Mouse (Mus musculus) cerebellum, postnatal 36 days (tissue): Measurements from ENCODE around the gene Noc3l.
A peak's percentile ranks its signal among the peaks of the same experiment; 100 is the strongest.

Experiments
- DNase-seq, 2 experiments: peaks; one replicate each; pipeline ENCODE4 v3.0.0; 2021 to 2022; ENCODE audit warnings: mixed read lengths in 2 of 2

Noc3l gene

DNA sequence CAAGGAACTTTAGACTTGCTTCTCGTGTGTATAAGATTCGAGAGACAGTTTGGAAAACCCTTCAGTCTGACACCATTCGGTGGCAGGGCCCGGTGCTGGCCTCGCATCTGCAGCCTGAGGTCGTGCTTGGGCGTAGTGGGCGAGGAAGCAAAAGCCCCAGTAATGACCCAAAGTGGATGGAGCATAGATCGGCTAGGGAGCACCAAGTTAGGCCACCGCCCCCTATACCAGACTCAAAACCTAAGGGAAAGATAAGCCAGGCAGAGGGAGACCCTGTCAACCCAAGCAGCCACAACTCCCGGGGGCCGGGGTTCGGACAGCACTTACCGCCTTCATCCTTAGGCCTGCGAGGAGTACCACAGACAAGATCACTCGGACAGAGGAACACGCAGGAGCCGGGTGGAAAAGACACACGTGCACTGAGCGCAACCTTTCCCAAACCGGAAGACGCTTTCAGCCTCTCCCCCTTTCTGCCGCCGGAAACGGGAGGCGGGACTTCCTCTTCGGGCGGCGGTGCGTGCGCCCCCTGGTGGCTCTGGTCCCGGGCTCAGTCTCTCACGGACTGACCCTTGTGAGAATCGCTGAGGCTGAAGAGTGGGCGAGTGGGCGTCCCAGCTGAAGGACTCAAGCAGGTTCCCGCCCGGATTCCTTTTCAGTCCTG, at the start of gene Noc3l:
Gene Noc3l, minus strand, starts transcription at position 472 of the 661 bp plus-strand sequence.
- DNase-seq: peak; percentile 94 to 95

DNA sequence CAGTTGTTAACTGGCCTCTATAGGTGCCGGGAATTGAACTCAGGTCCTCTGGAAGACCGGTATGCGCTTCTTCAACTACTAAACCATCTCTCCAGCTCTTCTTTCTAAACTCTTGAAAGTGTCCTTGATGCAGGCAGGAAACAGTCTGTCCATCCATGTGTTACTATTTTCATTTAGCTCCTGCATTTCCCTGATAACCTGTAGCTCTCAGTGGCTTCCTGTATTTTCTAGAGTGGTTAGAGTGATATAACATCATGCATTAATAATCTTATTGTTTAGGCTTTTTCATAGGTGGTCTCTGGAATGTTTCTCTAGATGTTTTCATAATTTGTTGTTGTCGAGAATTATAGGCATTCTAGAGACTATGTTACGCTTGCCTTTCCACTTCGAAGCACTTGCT, 43.5 kb upstream of the Noc3l start:
- no peak for DNase-seq

DNA sequence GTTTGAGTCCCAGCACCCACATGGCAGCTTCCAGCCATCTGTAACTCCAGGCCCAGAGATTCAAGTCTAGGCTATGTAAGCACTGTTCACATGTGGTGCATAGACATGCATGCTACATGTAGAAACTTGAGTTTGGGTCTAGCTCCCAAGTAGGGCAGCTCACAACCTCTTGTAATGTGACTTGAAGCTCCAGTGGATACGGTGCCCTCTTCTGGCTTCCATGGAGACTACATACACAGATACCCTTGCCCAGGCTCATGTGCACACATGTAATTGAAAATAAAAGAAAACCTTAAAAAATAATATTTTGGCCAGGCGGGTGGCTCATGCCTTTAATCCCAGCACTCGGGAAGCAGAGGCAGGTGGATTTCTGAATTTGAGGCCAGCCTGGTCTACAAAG, 39.2 kb upstream of the Noc3l start:
- no peak for DNase-seq

DNA sequence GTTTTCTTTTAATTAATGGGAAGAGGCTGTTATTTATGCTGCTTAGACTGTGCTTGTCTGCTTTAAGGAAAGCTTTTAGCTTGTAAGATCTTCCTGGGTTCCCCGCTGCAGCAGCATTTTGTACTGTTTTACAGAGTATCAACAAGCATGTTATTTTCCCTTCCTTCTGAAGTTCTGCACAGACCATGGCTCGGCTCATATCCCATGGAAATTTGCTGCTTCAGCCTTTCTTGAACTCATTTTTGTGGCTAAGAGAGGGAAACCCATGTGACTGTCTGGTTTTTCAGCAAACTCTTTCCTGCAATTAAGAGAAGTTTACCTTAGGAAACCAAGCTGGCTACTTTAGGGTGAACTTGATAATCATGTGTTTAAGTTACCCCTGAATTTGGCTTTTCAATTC, 27.3 kb upstream of the Noc3l start:
- no peak for DNase-seq

DNA sequence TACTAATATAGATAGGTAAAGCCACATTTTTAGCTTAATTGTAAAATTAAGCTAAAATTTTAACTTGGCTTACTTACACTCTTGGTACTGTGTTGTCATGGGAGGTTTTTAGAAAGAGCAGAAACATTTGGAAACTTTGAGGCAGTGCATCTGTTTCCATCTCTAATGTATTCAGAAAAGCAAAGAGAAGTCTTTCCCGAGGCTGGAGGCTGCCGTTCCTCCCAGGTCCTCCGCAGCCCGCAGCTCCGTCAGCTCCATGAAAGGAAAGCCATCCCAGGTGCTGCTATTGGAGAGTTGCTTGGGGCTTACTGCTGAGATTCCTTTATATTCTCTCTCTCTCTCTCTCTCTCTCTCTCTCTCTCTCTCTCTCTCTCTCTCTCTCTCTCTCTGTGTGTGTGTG, 25.8 kb upstream of the Noc3l start:
- no peak for DNase-seq

DNA sequence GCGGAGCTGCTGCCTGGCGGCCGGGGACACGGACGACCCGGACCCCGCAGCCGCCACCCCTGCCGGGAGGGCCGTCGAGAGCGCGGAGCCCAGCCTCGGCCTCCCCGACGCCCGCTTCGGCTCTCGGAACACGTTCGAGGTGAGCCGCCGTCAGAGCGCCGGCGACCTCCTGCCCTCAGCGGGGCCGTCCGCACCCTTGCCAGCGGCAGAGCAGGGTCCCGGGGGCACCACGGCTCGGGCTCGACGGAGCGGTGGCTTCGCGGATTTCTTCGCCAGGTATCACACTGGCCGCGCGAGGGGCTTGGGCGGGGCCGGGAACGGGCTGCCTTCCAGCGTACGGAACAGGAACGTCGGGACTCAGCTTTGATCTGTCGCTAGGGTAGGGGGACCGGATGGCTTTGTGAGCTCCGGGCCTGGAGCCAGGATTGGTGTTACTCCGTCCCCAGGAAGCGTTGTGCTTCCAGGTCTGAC, 18.2 kb upstream of the Noc3l start:
- DNase-seq: peak; percentile 37 to 51

DNA sequence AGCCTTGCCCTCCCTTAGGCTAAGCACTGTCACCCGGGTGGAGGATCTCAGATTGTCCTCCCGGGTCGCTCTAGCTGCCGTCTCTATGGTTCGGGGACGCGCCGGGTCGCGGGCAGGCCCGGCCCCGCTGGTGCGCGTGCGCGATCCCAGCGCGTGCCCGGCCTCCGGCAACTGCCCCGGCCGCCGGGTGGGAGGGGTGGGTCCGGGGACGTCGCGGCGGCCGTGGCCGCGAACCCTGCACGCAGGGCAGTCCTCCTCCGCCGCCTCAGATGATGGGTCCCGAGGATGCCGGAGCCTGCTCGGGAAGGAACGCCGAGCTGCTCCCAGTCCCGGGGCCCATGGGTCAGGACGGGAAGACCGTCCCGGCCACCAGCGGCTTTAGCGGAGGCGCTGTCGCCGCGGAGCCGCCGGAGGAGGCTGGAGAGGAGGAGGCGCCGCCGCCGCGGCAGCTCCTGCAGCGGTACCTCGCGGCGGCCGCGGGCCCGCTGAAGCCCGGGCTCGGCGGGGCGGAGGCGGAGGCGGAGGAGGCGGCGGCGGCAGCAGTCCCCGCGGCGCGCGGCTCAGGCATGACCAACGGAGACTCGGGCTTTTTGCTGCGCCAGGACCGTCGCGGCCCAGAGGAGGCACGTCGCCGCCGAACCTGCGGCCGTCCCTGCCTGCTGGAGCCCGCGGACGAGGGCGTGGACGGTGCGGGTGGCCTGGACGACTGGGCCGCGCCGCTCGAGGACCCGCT, 17.6 kb upstream of the Noc3l start, which contains the start of gene Tbc1d12:
Gene Tbc1d12, plus strand, starts transcription at position 142 of the 733 bp plus-strand sequence.
- DNase-seq: peak; percentile 91 to 95

DNA sequence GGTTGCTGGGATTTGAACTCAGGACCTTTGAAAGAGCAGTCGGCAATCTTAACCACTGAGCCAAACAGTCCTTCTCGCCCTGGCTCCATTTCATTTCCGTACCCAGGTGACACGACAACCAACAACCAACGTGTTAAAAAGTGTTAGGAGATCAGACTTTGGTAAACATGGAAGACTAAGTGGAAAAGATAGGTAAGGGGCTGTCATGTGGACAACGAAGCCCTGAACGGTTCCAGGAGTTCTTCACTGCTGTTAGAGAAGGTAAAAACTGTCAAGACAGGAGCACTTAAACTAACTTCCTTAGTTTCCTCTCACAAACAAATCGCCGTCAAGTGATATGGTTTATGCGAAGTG, 17.0 kb upstream of the Noc3l start:
- DNase-seq: no peak

DNA sequence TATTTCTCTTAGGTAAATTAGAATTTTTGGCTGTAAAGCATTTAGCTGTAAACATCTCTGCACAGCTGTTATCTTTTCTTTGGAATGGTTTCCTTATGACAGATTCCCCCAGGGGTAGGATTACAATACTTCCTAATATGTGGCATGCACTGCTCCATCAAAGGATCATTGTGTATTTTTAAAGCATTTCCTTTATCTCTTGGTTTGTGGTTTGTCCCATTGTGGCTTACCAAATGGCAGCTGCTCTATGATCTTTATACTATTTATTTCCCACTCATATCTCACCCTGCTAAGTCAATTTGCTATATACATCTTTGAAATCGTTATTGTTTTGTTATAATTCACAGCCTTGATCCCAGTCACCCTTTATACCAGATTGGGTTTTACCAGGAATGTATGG, 14.2 kb upstream of the Noc3l start:
- DNase-seq: no peak

DNA sequence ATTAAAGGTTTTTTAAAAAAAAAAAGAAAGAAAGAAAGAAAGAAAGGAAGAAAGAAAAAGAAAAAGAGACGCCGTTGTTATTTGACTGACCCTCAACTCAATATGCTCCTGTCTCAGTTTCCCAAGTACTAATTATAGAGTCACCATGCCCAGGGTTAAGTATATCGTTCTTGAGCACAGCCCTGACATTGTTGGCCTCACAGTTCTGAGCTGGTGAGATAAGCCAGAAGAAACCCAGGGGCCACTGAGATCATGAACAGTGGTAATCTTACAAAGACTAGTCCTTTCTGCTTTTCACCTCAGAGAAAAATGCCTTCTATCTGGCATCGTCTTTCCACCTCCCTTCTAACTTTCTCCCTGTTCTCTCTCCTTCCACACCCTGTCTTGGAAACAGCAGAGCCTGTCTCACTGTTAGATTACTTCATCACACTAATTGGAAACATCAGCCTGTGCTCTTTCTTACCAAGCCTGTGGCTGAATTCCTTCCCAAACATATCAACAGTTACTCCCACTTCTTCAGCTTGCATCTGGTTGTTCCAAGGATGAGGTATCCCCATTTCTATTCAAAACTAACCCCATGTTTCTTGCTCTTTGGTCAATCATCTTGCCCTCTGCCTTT, 1.3 kb upstream of the Noc3l start:
- no peak for DNase-seq

DNA sequence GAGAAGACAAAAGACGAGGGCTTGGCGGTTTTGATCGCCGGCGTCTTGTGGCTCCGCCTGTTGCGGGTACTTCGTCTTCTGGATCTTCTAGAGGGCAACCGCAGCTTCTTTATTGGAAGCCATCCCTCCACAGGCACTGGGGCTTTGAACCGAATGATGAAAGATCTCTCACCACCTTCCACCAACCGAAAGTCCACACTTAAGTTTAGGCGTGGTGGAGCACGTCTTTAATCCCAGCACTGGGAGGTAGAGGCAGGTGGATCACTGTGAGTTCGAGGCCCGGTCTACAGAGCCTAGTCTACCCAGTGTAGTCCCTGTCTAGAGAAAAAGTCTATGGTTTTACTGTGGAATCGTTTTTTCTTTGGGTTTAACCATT, 378 bp upstream of the Noc3l start:
- no peak for DNase-seq

DNA sequence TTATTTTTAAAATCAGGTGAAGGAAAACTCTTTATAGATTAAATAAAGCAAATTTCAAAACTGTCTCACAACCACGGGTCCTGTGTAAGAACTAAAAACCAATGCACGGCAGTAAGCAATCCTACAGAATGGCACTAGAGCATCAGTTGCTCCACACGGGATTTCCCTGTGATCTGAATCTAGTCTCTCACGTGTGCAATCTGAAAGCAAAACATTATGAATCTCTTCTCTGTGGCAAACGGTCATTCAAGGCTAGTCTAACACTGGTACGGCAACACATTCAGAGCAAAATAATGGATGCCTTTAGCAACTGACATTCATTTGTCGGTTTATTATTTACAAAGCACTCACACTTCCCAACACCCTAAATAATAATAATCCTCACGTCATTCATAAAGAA, 846 bp downstream of the Noc3l start:
- DNase-seq: no peak

DNA sequence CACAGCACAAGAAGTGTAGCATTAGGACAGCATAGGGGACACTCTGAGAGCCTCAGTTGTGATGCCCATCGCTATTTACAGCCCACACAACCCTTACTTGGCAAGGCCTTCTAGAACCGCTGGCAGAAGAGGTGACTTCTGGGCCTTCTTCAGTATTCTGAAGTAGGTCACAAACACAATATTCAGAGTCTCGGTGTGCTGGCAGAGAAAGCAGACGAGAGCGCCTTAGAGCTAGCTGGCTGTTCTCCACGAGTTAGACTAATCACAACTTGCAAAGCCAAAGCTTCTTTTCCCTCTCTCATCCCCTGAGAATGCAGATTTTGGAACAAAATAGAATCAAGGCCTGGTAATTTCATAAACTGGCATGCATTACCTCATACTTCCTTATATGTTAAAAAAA, 20.2 kb downstream of the Noc3l start:
- no peak for DNase-seq

DNA sequence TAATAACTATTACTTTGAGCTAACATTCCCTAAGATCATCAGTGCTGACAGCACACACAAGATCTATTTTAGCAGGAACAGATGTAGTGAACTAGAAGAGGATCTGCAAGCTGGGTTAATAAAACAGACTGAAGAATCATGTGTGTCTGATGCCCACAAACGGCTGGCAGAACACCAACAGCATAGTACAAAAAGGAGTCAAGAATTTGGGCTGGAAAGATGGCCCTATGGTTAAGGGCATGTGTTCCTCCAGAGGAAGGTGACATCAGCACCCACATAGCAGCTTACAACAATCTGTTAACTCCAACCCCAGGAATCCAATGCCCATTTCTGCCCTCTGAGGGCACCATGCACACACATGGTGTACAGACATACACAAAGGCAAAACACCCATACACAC, 20.7 kb downstream of the Noc3l start:
- DNase-seq: no peak

DNA sequence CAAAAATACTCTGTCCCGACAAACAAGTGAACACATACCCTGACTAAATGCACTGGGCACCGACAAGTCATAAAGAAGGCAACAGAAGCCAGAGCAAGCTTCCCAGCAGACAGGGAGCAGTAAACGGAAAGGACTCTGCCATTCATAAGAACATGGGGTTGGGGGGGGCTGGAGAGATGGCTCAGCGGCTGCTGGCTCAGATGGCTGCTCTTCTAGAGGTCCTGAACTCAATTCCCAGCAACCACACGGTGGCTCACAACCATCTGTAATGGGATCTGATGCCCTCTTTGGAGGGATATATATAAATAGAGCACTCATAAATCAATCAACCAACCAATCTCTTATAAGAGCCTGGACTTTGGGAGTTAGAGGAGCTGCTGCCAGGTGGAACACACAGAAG, 22.5 kb downstream of the Noc3l start:
- DNase-seq: no peak

DNA sequence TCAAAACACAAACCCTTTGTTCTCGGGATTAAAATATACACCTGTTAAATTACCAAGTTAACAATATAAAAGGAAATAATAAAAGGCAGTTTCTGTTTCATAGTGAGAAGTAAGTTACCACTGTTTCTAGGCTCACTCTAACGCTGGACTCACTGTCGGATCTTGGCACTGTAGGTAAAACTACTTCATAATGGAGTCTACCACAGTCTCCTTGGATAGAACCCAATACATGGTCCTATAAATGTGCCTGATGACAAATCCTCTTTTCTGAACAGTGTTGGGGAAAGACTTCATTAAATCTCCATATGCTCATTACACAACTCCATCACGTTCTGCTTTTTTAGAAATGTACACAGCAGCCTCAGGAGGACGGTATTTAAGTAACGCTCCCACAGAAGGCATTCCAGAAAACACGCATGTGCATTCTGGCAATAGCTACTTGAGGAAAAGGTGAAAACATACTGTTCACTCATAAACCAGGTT, 25.4 kb downstream of the Noc3l start:
- no peak for DNase-seq

DNA sequence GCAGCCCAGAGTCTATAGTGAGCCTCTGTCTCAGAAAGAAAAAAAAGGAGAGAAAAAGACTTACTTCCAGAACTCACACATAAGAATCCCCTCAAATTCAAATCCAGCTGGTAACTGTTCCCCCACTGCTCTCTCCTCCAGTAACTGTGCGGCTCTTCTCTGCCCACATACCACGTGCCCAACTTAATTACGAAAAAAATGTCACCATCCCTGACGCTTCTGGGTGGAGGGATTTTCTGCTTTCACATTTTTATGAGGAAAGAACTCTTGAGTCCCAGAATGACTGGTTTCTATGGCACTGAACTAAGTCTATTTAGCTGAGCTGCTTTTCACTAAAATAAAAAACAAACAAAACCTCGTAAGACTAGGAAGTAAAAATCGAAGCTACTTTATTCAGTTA, 31.3 kb downstream of the Noc3l start:
- DNase-seq: no peak

DNA sequence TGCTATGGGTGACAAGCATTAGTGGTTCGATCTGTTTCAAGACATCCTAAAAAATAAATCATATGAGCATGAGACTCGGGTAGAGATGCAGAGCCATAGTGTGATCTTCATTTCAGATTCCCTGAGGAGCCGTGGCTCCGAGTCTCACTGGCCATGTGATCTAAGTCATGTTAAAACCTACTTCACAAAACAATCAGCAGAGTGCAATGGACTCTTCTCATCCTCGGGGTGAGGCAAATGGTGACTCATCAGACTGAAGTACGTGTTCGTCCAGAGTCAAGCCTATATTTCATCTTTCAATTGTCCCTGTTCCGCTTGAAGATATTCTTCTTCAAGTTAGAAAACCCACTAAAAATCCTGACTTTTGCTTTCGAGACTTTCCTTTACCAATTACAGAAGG, 35.5 kb downstream of the Noc3l start:
- DNase-seq: no peak

DNA sequence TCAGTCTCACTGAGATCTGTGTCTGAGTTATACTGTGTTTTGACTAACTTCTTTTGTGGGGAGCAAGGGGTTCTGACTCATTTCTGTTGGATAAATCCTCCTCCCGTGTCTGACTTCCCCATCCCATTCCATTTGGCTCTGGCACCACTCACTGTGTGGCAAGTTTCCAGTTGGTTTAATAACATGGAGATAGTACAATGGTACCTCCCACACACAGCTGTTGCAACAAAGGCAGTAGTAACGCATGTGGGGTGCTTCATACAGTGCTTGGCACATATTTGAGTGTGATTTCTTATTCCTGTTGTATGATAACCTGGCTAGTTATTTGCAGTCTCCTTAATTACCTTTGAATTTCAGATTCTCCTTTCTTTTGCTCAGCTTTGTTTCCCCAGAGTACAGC, 40.2 kb downstream of the Noc3l start:
- DNase-seq: no peak

DNA sequence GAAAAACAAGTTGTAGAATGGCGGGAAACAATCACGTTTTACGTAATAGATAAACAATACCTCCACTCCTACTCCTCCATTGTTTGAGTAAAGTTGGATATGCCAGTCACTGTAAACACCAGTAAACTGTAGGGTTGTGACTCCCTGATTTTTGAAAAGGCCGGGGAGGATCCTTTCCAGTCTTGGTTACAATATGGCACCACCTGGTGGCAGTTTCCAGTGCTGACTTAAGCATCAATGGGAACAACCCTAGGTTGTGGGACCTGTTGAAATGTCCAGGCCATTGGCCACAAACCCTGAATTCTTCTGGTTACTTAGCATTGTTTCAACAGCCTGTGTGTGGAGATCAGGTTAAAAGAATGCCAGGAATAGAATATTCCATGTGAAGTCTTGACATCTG, 43.5 kb downstream of the Noc3l start:
- peak; percentile 9 to 15 for DNase-seq

DNA sequence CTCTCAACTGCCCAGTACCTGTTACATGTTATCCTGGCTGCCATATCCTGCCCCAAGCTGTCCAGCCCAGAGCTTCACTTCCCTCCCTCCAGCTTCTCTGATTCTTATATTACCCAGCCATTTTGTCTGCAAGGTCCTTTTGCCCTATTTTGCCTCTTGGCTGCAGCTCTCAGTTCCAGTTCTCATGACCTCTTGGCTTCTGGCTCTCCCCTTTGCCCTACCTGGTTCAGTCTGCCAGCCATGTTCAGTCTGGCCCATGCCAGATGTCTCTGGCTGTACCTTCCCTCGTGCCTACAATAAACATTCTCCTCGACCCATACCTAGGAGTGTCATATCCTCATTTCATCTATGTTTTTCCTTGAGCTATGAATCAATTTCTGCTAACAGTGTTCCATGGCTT, 52.7 kb downstream of the Noc3l start:
- DNase-seq: no peak

DNA sequence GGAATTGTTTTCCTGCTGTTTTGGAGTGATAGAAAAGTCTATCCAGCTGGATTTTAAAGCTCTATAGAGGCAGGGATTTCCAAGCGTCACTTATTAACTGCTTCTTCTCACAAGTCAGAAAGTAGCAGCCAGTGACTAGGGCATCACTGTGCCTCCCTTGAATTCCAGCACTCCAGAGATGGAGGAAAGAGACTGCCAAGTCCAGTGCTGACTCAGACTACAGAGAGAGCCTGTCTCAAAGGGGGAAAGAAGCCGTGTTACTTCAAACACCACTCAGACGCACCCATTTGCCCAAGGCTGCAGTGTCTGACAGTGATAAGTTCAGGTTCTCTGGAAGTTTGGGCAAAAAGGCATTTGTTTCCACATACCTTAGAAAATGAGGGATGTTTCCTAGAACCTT, 58.6 kb downstream of the Noc3l start:
- no peak for DNase-seq

DNA sequence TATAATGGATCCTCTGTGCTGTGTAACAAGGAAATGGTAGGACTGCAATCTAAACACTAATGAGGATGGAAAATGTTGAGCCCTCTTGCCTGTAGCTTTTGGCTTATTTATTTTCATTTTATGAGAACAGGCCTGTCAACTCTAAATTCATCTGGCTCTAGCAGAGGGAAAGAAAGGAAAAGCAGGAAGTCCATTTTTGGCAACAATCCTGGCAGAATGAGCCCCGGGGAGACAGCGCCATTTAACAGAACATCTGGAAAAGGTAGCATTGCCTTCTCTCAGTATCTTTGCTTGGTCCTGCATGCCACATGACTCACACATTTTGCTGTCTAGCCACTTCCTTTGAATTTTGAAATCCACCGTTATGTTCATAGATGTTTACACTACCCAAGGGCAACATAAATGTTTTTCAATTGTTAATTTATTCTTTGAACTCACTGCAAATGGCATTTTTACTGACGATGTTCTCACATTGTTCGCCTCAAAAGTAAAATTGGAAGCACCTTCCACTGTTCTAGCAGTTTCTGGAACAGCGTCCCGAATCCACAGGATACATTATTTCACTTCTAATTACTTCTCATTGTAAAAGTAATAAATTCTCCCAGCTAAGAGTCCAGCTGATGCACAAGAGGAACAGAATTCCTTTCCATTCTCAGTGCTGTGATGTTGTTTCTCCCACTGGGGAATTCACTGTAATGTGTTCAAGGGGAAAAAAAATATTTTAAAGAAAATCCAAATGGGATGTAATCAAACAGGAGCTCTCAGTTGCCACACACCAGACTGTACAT, 60.2 kb downstream of the Noc3l start:
- DNase-seq: no peak
